Mouse (Mus musculus) liver, embryonic 14.5 days (tissue): ENCODE data around the gene C8g. TPM values are rescaled to one million over a fixed set of nuclear protein-coding genes. Genes with fewer than 3 reads are reported as not detected.

Experiments used
- ATAC-seq: fragments of 200-750 bp; cut with Nextera tagmentation; 2 replicates; pipeline ENCODE4 v1.8.0; 2017; ENCODE audit warnings: moderate number of reproducible peaks, mild to moderate bottlenecking, moderate library complexity; ENCODE audit not compliant: insufficient read depth
- DNase-seq, 3 experiments: peaks; one replicate each; pipeline ENCODE4 v3.0.0-alpha.2; 2012 to 2013; ENCODE audit warnings: low read depth in 3 of 3, low spot score in 3 of 3
- H3K27ac ChIP-seq: fragments of 300-500 bp; sonication (generic); 2 replicates; pipeline ENCODE4 v1.5.1; 2014; ENCODE audit warnings: moderate library complexity, mild to moderate bottlenecking, control low read depth, inconsistent platforms
- H3K27me3 ChIP-seq: fragments of 300-500 bp; sonication (generic); 2 replicates; pipeline ENCODE4 v1.6.1; 2014; ENCODE audit warnings: mild to moderate bottlenecking, low read length, moderate library complexity; ENCODE audit not compliant: control insufficient read depth, insufficient read depth
- H3K36me3 ChIP-seq: fragments of 300-500 bp; sonication (generic); replicated peaks from 2 replicates; pipeline ENCODE4 v1.6.1; 2014; ENCODE audit warnings: low read depth; ENCODE audit not compliant: control insufficient read depth, insufficient read depth
- H3K4me1 ChIP-seq, 2 experiments: fragments of 200-500 bp in 1 of 2; fragments of 300-500 bp in 1 of 2; sonication (generic) in 1 of 2; replicated peaks; 2 replicates each; pipeline ENCODE4 v1.6.1; 2012 to 2014; ENCODE audit warnings: antibody characterized with exemption in 1 of 2, inconsistent platforms in 1 of 2, low read length in 1 of 2; ENCODE audit not compliant: control insufficient read depth in 2 of 2, insufficient read depth in 2 of 2
- H3K4me2 ChIP-seq: fragments of 300-500 bp; sonication (generic); 2 replicates; pipeline ENCODE4 v1.6.1; 2014; ENCODE audit warnings: low read depth, mild to moderate bottlenecking, control low read depth, moderate library complexity
- H3K4me3 ChIP-seq, 2 experiments: fragments of 200-500 bp in 1 of 2; fragments of 300-500 bp in 1 of 2; sonication (generic) in 1 of 2; 2 replicates each; pipeline ENCODE4 v1.5.1; 2012 to 2014; ENCODE audit warnings: low read depth in 2 of 2, low read length in 2 of 2, mild to moderate bottlenecking in 2 of 2, control low read depth in 1 of 2, inconsistent platforms in 1 of 2, moderate library complexity in 1 of 2; ENCODE audit not compliant: insufficient read depth in 1 of 2
- H3K9ac ChIP-seq: fragments of 300-500 bp; sonication (generic); replicated peaks from 2 replicates; pipeline ENCODE4 v1.6.1; 2014; ENCODE audit warnings: mild to moderate bottlenecking, control low read depth, moderate library complexity
- H3K9me3 ChIP-seq: fragments of 300-500 bp; sonication (generic); 2 replicates; pipeline ENCODE4 v1.6.1; 2016; ENCODE audit warnings: low read length, mixed read lengths; ENCODE audit not compliant: control insufficient read depth
- CTCF ChIP-seq: IDR thresholded peaks from 2 replicates; pipeline ENCODE4 v1.5.1; 2016; ENCODE audit warnings: antibody characterized with exemption, low read depth, control low read depth
- EP300 ChIP-seq: IDR thresholded peaks from 2 replicates; pipeline ENCODE4 v1.6.1; 2016; ENCODE audit warnings: antibody characterized with exemption, low read depth
- WGBS: fragments of 180-500 bp; shearing (Covaris S2); extraction: QIAGEN DNeasy Blood & Tissue Kit; methylation state at CpG from one replicate; pipeline ENCODE4 v1.1.7; 2014; ENCODE audit not compliant: insufficient replicate concordance; 5-methylcytosine and 5-hydroxymethylcytosine counted together
- polyA plus RNA-seq, 2 experiments: library from polyadenylated mRNA; depleted of rRNA in 1 of 2; stranded (reverse) in 1 of 2; unstranded in 1 of 2; fragments of >200 nt; fragmentation: Nextera tagmentation in 1 of 2; extraction: Ambion mirVana in 1 of 2; gene quantifications; 2 replicates each; pipeline versions ENCODE4 v1.2.1 to v1.2.3; 2012 to 2014

The C8g gene
- polyA plus RNA-seq, 2 experiments = 26.7 to 57.9 TPM

DNA sequence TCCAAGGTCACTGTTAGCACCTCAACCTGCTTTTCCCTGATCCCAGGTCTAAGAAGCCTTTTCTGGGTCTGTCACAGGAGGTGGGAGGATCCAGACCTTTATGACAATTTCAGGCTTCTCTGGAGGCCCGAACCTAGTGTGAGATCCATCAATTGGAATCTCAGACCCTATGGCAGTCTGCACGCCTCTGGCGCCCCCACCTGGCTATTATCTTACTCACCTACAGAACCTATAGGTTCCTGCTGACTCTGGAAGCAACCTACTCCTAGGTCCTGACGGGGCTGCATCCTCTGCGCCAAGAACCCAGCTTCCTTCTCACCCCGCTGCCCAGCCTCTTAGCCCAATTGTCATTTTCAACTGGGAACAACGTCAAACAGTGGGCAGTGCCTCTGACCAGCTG, 18.6 kb downstream of the C8g start:
- Histone ChIP-seq H3K9ac (no peak overlapping the region), H3K4me2 (no peak overlapping the region), H3K27me3 (no peaks in the 10 kb centered on the region), H3K27ac (no peak overlapping the region), H3K9me3 (no peaks in the 10 kb centered on the region), H3K4me1 (peaks cover 0 to 15% of the 10 kb centered on the region in 2 experiments; a peak in 2 of 4 replicates), H3K36me3 (no peaks in the 10 kb centered on the region), H3K4me3 (no peak overlapping the region)
- TF ChIP-seq CTCF (peak; percentile 69), EP300 (no peak)
- ATAC-seq (no peak), DNase-seq (no peak)
- 13% methylated on average over 7 of the region's 7 CpGs for WGBS

- 68% methylated on average over 1 of the region's 1 CpGs for WGBS
- ATAC-seq (no peak), DNase-seq (no peak)
- no peaks in the 10 kb centered on the region for H3K9me3 ChIP-seq
- H3K4me1 ChIP-seq = peaks cover 0 to 2% of the 10 kb centered on the region in 2 experiments; a peak in 2 of 4 replicates
- H3K27me3 ChIP-seq = no peaks in the 10 kb centered on the region
- H3K27ac ChIP-seq = no peak overlapping the region
- TF ChIP-seq CTCF (no peak), EP300 (no peak)
- no peak overlapping the region for H3K4me2 ChIP-seq
- no peaks in the 10 kb centered on the region for H3K36me3 ChIP-seq
- no peak overlapping the region for H3K9ac ChIP-seq
- H3K4me3 ChIP-seq = no peak overlapping the region
These were observed 21.0 kb downstream of the C8g start for GRCm38 (mm10) chr2:25480541-25480940.

GRCm38 (mm10) chr2:25479551-25480311, 21.8 kb downstream of the C8g start:
- Histone ChIP-seq H3K9me3 (no peaks in the 10 kb centered on the region), H3K4me1 (no peaks in the 10 kb centered on the region), H3K36me3 (no peaks in the 10 kb centered on the region), H3K9ac (no peak overlapping the region), H3K4me3 (no peak overlapping the region), H3K27me3 (no peaks in the 10 kb centered on the region), H3K27ac (no peak overlapping the region), H3K4me2 (no peak overlapping the region)
- 48% methylated on average over 10 of the region's 10 CpGs for WGBS
- no peak for TF ChIP-seq EP300
- TF ChIP-seq CTCF = no peak
- no peak for ATAC-seq
- DNase-seq = no peak

- DNase-seq = no peak
These were observed 23.4 kb downstream of the C8g start for GRCm38 (mm10) chr2:25477967-25478675.

GRCm38 (mm10) chr2:25477541-25477940, 24.0 kb downstream of the C8g start:
- Histone ChIP-seq H3K4me1 (no peaks in the 10 kb centered on the region), H3K9me3 (no peaks in the 10 kb centered on the region), H3K36me3 (no peaks in the 10 kb centered on the region), H3K27ac (no peak overlapping the region), H3K9ac (no peak overlapping the region), H3K27me3 (no peaks in the 10 kb centered on the region), H3K4me2 (no peak overlapping the region), H3K4me3 (no peak overlapping the region)
- WGBS = 72% methylated on average over 8 of the region's 8 CpGs
- no peak for ATAC-seq
- DNase-seq = no peak
- TF ChIP-seq CTCF = no peak
- TF ChIP-seq EP300 = no peak

More at GRCm38 (mm10) chr2:25477967-25478675, 23.4 kb downstream of the C8g start:
- Histone ChIP-seq H3K4me3 (no peak overlapping the region), H3K27ac (no peak overlapping the region), H3K27me3 (no peaks in the 10 kb centered on the region), H3K9ac (no peak overlapping the region), H3K4me1 (no peaks in the 10 kb centered on the region), H3K36me3 (no peaks in the 10 kb centered on the region), H3K4me2 (no peak overlapping the region), H3K9me3 (no peaks in the 10 kb centered on the region)
- 77% methylated on average over 3 of the region's 3 CpGs for WGBS
- TF ChIP-seq CTCF = no peak
- TF ChIP-seq EP300 = no peak
- no peak for ATAC-seq
